Mouse (Mus musculus) embryo, embryonic 10.5 days (tissue): Measurements from ENCODE around the gene Clic6.

Source experiments
- DNase-seq: peaks from one replicate; pipeline ENCODE4 v3.0.0-alpha.2; 2015; ENCODE audit warnings: low spot score

Gene Clic6

DNA sequence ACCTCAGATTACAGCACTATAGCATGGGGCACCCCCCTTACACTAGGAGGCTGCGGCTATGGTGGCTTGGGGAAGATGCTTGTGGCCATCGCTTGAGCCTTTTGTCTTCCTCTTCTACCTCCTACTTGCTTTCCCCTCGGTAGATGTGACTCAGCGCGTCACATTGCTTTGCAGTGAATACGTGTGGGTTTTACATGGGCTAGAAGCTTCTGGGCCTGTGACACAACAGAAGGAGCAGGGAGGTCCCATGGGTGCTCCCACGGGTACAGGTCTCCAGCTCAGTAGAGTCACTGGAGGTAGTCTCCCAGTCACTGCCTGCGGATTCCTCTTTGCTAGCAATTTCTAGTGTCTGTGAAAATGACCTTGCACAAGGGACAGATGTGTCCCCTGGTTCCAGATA lies 39.1 kb downstream of the Clic6 start:
- DNase-seq, result no peak

DNA sequence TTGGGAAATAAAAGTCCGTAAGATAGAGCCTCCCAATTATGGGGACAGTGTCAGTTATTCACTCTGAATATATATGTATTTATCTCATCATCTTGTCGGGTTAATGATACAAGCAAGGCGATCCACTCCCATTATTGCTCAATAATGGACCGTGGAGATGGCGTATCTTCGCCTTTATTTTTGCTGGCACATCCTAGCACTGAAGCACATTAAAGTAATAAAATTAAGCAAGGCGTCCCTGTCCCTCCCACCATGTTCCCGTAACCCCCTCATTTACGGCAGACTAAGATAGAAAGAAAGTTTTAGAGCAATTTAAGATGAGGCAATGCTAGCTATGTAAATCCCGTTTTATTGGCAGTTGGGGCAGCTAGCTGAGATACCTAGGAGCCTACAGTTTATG lies 40.4 kb downstream of the Clic6 start:
- DNase-seq, result no peak

DNA sequence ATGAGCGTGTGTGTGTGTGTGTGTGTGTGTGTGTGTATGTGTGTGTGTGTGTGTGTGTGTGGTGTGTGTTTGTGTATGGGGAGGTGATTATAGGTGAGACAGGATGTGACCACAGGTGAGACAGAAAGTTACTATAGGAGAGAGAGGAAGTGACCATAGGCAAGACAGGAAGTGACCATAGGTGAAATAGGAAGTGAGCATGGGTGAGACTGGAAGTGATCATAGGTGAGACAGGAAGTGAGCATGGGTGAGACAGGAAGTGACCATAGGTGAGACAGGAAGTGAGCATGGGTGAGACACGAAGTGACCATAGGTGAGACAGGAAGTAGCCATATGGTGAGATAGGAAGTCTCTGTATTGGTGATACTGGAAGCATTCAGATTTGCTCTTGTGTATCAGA lies 49.7 kb downstream of the Clic6 start:
- no peak for DNase-seq

DNA sequence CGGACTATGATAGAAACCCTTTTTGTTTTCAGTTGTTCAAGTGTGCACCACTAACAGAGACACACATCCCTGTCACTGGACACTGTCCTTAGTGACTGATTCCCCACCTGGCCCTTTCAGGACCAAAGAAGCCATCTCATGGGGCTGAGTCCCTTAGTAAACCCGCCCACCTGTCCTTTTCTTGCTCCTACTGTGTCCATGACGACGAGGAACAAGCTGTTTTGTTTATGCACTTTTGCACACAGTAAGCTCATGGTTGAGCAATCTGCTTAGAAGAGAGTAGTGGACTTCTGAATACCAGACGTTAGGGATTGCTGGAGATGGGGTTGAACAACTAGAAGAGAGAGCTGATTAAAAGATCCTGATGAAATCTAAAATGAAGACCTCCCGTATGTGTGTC lies 52.8 kb downstream of the Clic6 start:
- DNase-seq, result no peak

DNA sequence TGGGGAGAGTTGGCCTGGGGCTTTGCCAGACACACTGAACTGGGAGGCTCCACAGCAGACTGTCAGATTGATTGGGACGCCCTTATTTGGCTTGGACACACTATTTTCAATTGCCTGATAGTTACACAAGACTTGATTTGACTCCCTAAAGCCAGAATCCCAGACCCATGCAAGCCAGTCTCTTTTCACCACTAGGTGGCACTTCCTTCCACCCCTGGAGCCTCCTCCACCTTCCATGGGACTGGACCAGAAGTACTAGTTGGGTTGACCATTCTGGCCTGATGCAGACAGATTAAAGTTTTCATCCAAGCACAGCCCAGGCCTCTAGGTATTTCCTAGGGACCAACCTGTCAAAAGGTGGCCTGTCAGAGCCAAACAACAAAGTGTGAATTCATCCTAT lies 58.7 kb downstream of the Clic6 start:
- peak; percentile 57 for DNase-seq

DNA sequence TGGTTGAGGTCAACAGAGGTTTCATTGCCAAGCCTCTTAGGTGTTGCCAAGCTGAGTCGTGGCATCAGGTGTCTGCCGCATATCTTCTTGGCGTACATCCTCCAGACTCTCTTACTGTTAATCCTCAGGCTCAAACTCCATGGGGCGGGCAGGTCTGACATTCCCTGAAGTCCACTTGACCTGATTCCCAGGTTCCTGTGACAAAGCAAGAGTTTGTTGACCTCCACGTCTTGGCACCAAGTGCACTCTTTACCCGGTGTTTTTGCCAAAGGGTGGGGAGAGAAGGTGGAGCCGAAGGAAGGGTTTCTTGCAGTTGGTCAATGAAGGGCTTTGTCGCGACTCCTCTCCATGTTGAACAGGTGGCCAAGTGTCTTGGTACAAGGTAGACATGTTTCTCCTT lies 63.1 kb downstream of the Clic6 start:
- DNase-seq, result no peak

DNA sequence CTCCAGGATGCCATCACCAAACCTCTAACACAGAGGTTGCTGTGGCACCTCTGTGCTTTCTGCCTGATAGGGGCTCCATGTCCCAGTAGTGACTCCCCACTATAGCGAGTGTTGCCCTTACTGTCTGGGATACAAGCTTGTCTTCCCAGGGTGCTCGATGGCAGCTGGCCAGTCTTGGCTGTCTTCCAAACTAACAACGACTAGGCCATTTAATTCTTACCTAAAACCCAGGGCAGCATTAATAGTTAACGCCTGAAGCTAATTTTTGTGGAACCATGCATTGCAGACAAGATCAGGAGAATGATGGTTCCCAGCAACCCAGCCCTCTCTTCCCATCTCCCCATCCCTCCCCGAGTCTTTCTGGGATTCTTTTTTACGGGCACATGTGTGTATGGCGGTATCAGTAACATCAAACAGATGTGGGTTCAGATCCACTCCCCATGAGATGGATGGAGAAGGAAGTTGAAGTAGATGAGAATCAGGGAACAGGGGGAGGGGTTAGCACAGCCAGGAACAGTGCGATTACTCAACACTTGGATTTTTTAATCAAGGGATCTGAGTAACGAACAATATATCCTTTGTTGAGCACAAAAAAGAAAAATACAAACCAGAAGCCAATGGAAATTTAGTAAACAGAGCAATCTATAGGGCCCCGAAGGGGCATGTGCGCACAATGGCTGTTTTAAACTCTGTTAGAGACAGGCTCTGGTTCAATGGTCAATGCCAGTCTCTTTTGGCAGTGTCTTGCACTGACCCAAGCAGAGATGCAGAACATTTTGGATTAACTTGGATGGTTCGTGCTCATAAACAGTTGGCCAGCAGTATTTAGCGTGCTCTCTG lies 66.0 kb downstream of the Clic6 start:
- DNase-seq, result no peak

DNA sequence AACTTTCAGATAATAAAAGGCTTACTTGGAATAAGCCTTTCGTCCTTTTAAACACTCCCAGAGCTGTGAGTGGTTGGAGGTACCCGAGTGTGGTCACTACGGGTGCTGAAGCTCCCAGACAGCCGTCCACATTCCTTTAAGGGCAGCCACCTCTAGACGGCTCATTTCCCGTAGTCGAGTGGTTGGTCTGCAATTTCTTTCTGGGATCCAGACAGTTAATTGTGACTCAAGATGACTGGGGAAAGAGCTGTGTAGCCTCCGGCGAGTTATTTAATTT lies 66.5 kb downstream of the Clic6 start:
- no peak for DNase-seq

DNA sequence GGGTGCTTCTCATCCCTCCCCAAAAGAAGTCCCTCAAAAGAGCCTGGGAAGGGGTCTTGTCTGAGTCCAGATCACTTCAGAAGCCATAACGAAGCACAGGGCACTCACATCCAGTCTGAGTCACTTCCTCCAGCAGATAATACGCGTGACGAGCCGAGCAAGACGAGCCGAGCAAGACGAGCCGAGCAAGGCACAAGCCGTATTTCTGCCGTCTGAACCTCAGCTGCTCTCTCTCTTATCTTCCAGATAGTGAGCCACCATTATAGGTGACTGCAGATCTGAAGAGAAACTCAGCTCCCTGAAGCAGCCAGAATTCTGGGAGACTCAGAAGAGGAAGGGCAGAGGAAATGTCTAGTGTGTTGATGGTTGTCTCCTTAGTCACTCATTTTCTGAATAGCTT lies 67.3 kb downstream of the Clic6 start:
- DNase-seq, result no peak

DNA sequence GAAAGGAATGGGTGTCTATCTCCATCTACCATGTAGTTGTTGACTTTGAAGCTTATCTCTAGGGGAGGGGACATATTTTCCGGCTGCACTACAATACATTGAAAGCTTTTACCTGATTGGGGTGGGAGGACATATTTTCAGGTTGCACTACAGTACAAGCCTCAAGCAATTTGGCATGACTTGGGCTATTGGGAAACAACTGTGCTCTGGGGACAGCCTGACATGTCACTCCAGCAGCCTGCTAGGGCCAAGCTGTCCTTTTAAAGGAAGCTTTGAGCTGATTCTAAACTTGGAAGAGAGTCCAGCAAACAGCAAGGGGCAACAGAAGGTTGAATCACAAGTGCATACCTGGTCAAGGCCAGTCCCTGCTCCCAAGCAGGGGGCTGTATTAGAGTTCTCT lies 69.5 kb downstream of the Clic6 start:
- DNase-seq, result no peak

DNA sequence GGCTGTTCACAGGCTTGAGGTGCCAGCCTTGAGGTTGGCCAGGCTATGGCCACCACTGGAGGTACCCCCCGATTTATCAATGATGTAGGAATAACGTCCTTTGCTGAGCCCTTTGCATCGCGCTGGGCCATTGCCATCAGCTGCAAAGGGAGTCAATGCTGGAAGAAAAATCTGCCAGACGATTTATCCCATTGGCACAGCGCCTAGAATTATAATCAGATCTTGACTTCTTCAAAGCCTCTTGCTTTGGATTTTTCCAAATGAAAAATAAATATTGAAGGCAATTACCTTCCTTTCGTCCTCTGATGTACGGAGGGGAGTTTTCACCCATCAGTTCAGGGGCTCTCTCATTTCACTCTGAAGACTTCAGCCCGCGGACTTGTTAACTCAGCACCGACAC lies 79.8 kb downstream of the Clic6 start:
- no peak for DNase-seq

DNA sequence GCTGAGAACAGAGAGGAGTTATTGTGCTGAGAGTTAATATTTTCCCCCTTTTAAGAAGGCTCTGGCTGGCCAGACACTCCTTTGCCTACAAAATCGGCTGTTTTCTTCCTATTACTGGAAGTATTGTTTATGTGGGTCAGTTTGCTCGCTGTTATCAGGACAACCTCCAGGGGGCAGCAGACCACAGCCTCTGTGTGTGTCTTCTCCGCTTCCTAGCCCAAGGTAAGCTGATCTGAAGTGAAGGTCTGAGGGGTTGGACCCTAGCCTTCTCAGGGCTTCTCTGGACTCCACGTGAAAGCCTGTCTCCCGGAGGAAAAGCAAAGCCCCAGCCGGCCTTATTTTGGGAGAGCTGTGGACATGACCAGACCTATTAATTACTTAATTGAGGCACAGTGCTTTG lies 80.2 kb downstream of the Clic6 start:
- peak; percentile 90 for DNase-seq

DNA sequence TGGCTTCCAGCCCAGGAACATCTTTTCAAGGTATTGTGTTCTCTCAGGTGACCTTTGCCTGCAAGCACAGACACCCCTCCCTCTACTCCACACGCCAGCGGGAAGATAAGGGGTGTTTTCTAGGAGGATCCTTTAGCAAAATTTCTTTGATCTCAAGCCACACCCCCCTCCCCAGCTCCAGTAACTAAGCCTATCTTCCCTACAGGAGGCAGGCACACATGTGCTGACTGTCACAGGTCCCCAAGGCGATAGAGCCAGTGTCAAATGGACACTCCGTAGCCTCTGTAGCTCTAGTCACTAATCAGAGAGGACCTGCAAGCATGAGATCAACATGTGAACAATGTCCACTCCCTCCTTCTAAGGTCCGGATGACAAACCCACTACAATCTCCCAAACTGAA lies 80.6 kb downstream of the Clic6 start:
- DNase-seq, result no peak

DNA sequence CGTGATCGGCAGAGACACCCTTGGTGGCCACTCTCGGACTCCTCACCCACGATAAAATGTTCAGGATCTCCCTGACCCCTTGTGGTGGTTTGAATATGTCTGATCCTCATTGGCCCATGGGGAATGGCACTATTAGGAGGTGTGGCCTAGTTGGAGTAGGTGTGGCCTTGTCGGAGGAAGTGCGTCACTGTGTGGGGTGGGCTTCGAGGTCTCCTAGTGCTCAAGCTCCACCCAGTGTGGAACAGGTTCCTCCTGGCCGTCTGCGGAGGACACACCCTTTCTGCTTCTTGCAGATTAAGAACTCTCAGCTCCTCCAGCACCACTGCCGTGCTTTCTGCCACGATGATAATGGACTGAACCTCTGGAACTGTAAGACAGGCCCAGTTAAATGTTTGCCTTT lies 85.7 kb downstream of the Clic6 start:
- no peak for DNase-seq

DNA sequence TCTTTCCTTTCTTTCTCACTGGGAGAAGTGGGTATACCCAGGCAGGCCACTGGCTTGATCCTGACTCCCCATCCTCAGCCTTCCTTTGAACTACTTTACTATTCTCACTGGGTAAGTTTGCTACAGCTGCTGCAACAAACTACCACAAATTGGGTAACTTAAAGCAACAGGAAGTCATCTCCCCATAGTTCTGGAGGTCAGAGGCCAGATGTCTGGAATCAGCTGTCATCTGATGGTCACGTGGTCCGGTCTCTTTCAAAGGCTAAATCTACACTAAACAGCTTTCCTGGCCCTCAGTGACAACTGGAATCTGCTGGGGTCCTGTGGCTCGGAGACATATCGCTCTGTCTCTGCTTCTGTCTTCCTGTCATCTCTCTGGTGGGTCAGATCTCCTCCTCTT lies 87.7 kb downstream of the Clic6 start:
- peak; percentile 18 for DNase-seq

DNA sequence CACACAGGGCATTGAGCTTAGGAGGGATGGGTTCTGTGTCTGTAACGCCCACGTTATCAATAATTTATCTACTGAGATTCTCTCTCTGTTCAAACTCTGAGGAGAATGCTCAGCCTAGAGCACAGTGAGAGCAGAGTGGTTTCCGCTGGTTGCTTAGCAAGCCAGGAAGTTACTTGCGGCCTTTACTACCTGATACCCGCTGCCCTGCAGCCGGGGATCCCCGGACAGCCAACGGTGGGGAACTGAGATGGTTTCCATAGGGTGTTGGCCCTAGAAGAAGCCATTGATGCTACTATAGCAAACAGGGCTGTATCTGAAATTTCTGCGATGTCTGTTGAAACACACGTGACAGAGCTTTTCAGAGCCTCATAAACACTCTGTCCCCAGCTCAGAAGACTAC lies 90.3 kb downstream of the Clic6 start:
- DNase-seq, result no peak

DNA sequence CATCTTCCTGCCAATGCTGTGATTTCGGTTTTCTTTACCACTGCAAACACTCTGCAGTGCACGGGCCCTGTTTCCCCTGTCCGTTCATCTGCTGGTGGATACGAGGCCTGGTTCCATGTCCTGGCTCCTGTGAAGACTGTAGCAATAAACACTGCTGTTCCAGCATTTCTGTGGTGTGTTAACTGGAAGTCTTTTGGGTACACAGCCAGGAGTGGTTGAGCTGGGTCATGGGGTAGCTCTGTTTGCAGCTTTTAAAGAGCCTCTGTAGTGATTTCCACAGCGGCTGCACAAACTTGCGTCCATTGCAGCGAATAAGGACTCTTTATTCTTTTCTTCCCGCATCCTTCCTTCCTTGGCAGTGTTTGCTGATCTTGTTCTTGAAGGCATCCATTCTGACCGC lies 91.8 kb downstream of the Clic6 start:
- DNase-seq, result no peak

DNA sequence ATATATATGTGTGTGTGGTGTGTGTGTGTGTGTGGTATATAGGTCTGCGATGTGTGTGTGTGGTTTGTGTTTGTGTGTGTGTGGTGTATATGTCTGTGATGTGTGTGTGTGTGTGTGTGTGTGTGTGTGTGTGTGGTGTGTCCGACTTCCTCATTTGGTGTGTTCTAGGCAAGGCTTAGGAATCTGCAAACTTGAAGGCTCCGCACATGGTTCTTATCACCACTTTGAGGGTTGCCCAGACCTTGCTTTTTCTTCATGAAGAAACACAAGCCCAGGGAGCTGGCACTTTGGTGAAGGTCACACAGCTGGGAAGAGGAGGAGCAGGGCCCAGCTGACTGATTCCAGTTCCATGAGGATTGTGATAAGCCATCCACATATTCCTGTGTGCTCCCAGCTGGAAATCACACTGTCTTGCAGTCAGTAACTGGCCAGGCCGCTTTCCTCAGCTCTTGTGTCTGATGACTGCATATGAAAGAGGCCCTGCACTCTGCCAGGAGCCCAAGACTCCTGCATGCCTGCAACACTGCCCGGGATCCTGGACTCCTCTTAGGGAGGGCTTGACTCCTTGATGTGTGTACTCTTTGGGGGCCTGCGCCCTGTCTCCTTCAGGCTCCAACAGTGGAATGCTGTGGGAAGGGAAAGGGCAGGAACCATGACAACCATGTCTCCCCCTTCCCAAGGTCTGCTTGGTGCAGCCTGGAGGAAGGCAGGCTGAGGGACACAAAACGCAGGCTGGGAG lies 93.5 kb downstream of the Clic6 start:
- no peak for DNase-seq

DNA sequence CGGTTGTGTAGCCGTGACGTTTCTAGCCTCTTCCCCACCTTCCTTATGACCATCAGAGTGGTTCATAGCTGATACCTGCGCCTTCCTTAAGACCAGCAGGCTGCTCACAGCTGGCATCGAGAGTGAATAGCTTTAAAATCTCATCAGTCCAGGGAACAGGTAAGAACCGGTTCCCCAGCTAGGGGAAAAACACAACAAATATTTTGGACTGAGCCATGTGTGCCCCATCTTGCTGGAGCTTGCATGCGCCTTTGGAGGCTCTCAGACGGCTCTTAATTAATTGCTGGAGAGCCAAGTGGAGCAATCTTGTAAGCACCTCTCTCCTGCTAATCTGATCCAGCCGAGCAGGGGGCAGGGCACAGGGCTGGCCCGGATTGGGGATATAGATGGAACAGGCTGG lies 95.4 kb downstream of the Clic6 start:
- no peak for DNase-seq

DNA sequence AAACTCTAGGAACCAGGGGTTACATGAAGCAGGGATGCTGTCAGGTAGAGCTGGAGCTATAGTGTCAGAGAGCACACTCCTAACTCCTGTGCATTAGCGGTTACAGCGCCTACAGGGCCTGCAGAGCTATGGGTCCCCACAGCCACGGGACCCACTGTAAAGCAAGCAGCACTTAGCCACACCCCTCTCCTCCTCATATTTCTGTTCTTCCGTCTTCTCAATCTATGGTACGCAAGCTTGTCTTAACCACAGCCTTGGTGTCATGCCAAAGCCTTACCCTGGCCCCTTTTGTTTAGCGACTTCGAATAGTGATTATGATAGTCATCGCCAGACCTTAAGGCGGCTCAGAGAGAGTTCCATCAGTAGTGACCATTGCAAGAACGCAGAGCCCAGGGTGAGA lies 96.2 kb downstream of the Clic6 start:
- DNase-seq, result no peak

DNA sequence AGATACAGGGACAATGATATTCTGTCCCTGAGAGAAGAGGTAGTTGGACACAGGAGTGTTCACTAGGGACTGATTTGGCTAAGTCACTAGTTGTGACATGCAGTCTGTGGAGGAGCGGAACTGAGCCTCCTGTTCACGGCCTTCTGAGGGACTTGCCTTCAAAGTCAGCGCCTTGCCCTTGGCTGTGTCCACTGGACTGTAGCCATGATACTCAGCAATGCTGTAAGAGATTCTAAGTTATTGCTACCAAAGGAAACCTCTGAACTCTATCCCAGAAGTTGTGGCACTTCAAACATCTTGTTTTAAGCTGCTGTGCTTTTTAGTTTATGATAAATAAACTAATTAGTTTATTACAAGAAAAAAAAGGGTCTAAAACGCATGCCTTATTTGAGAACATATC lies 102.3 kb downstream of the Clic6 start:
- DNase-seq, result no peak
